Mouse (Mus musculus): Measurements from ENCODE around the gene Prss28.

DNA sequence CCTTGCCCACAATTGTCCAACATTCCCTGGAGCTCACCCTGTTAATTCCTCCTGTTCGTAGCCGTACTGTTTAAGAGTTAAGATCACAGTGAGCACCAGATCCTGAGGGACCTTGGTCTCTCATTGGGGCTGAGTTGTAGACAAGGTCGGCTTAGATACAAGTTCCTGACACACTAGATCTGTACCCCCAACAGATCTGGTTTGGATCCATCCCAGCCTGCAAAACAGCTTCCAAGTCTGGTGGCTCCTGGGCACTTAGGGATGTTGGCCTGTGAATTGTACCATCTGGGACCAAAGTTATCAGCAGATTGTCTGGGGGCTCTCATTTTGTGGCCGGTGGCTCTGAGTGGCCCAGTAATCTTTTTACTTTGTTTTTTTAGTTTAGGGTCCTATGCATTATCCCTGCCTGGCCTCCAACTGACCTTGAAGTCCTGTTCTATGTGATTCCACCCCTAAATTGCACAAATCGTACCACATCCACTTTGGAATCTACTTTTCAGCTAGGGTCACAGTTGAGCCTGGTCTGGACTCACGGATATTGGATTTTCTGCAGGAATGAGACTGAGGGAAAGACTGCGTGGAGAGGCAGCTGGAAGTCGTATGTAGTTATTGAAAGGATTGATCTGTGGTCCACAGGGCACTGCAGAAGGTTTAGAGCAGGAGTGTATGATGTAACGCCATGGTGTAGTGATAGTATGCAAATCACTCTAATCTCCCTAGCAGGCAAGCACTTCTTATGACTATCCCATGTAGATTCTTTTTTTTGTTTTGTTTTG lies 33.7 kb upstream of the Prss28 start, which contains the start of gene Ube2i:
- TF ChIP-seq CTCF (IDR thresholded peaks at IDR 0.05; ENCODE audit: extremely low read depth, insufficient read length, insufficient replicate concordance, low read depth, low read length) = no peak
- no peak for TF ChIP-seq POLR2A (IDR thresholded peaks at IDR 0.05; ENCODE audit: low read depth, low read length)

Data from small intestine, adult 2 months (tissue).